28 mouse cellular contexts compared by ENCODE assay signal in the genomic region with DNA sequence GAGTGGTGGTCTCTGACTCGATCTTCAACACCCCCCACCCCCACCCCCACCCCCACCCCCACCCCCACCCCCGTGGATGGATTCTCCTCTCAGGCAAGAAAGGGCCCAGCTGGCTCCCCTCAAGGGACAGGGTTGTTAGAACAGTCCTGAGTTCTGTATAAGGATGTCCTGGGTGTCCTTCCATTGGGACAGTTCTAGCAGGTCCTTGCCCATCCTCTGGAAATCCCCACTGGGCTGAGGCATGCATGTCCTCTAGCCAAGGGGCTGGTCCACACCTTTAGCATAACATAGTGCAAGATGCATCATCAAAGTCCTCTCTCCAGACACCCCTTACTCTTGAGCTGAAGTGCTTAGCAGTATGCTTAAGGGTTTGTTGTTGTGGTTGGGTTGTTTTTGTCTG. TPM values are rescaled to one million over a fixed set of nuclear protein-coding genes. Genes with fewer than 3 reads are reported as not detected.
A peak's percentile ranks its signal among the peaks of the same experiment; 100 is the strongest.
DNase-seq lines count a peak whose midpoint lies in the region; ATAC-seq and TF ChIP-seq lines count a peak whose summit lies in the region.
"Had no signal": no experiment of that assay in that cellular context is flagged by ENCODE, and none has a peak within 500 bp of the region (broad histone marks: within the 10 kb centered on the region; RNA-seq: fewer than 3 reads in every experiment).

No protein-coding gene starts in this region.

- peak; percentile 21 for DNase-seq in hindbrain, embryonic 11.5 days (ENCODE audit: low spot score)
- DNase-seq in neural tube, embryonic 10.5 days (ENCODE audit: extremely low spot score, low spot score), result peak; percentile 27
- DNase-seq: adrenal gland, adult 8-10 months; adrenal gland, postnatal 25 days; B cell, adult 2 months; cerebellum, adult 11-12 months; cerebellum, adult 8-10 months; cerebellum, postnatal 10 days; cerebellum, postnatal 36 days; embryo, embryonic 11 days; gastrocnemius, postnatal 36 days; heart, postnatal 10 days; heart, postnatal 36 days had no signal

- no peak overlapping the region for H3K4me2 ChIP-seq in hindbrain, embryonic 11.5 days (replicated peaks; ENCODE audit: low read depth, low read length)
- H3K4me2 ChIP-seq in hindbrain, embryonic 12.5 days (replicated peaks), result no peak overlapping the region
- H3K4me2 ChIP-seq in neural tube, embryonic 15.5 days, result no peak overlapping the region
- H3K4me2 ChIP-seq: embryonic facial prominence, embryonic 13.5 days; forebrain, embryonic 12.5 days; forebrain, embryonic 15.5 days; heart, embryonic 12.5 days; heart, embryonic 15.5 days; hindbrain, embryonic 15.5 days had no signal

- TF ChIP-seq CTCF in small intestine, adult 2 months (IDR thresholded peaks at IDR 0.05; ENCODE audit: extremely low read depth, insufficient read length, insufficient replicate concordance, low read depth, low read length), result no peak

- H3K4me1 ChIP-seq in hindbrain, embryonic 11.5 days (replicated peaks; ENCODE audit: control insufficient read depth, insufficient read depth, low read length), result peaks cover 2% of the 10 kb centered on the region; the same call in 1 of the 2 replicates
- H3K4me1 ChIP-seq in hindbrain, embryonic 12.5 days, result peaks cover 8% of the 10 kb centered on the region
- peaks cover 20% of the 10 kb centered on the region for H3K4me1 ChIP-seq in neural tube, embryonic 15.5 days
- H3K4me1 ChIP-seq in small intestine, adult 2 months (ENCODE audit: control insufficient read depth, insufficient read depth, insufficient read length, low read length), result peaks cover 21% of the 10 kb centered on the region; the same call in 1 of the 2 replicates

- TF ChIP-seq POLR2A in small intestine, adult 2 months (IDR thresholded peaks at IDR 0.05; ENCODE audit: low read depth, low read length), result no peak

- H3K27ac ChIP-seq in hindbrain, embryonic 11.5 days (ENCODE audit: low read depth, low read length), result no peak overlapping the region
- H3K27ac ChIP-seq in hindbrain, embryonic 12.5 days, result no peak overlapping the region
- no peak overlapping the region for H3K27ac ChIP-seq in neural tube, embryonic 15.5 days (replicated peaks)
- peak overlapping the region; percentile 37 for H3K27ac ChIP-seq in small intestine, adult 2 months (ENCODE audit: insufficient read depth, low read depth, low read length)
- H3K27ac ChIP-seq: embryonic facial prominence, embryonic 10.5 days; embryonic facial prominence, embryonic 13.5 days; forebrain, embryonic 12.5 days; forebrain, embryonic 15.5 days; heart, embryonic 15.5 days; hindbrain, embryonic 10.5 days; hindbrain, embryonic 15.5 days had no signal

- no peak overlapping the region for H3K9ac ChIP-seq in hindbrain, embryonic 11.5 days (ENCODE audit: low read depth, low read length)
- no peak overlapping the region for H3K9ac ChIP-seq in hindbrain, embryonic 12.5 days
- no peak overlapping the region for H3K9ac ChIP-seq in neural tube, embryonic 15.5 days (replicated peaks)
- H3K9ac ChIP-seq: embryonic facial prominence, embryonic 13.5 days; forebrain, embryonic 12.5 days; forebrain, embryonic 15.5 days; heart, embryonic 12.5 days; heart, embryonic 15.5 days; hindbrain, embryonic 15.5 days had no signal

- H3K4me3 ChIP-seq in hindbrain, embryonic 11.5 days (ENCODE audit: low read depth, low read length), result no peak overlapping the region
- no peak overlapping the region for H3K4me3 ChIP-seq in hindbrain, embryonic 12.5 days
- no peak overlapping the region for H3K4me3 ChIP-seq in neural tube, embryonic 15.5 days (replicated peaks)
- H3K4me3 ChIP-seq in small intestine, adult 2 months (ENCODE audit: low read depth, low read length), result no peak overlapping the region
- H3K4me3 ChIP-seq: embryonic facial prominence, embryonic 10.5 days; embryonic facial prominence, embryonic 13.5 days; erythroblast, embryonic 14.5 days; forebrain, embryonic 12.5 days; forebrain, embryonic 15.5 days; heart, embryonic 12.5 days; heart, embryonic 15.5 days; hindbrain, embryonic 10.5 days; hindbrain, embryonic 15.5 days had no signal

- no peaks in the 10 kb centered on the region for H3K9me3 ChIP-seq in hindbrain, embryonic 11.5 days (ENCODE audit: control insufficient read depth, low read length)
- H3K9me3 ChIP-seq in hindbrain, embryonic 12.5 days (replicated peaks), result no peaks in the 10 kb centered on the region
- H3K9me3 ChIP-seq in neural tube, embryonic 15.5 days (replicated peaks), result no peaks in the 10 kb centered on the region
- H3K9me3 ChIP-seq: embryonic facial prominence, embryonic 10.5 days; embryonic facial prominence, embryonic 13.5 days; forebrain, embryonic 12.5 days; forebrain, embryonic 15.5 days; heart, embryonic 12.5 days; heart, embryonic 15.5 days; hindbrain, embryonic 10.5 days; hindbrain, embryonic 15.5 days had no signal

- peaks cover 100% of the 10 kb centered on the region for H3K27me3 ChIP-seq in hindbrain, embryonic 11.5 days (ENCODE audit: control insufficient read depth, insufficient read depth, low read length)
- H3K27me3 ChIP-seq in hindbrain, embryonic 12.5 days, result peaks cover 100% of the 10 kb centered on the region
- H3K27me3 ChIP-seq in neural tube, embryonic 15.5 days (replicated peaks), result peaks cover 99% of the 10 kb centered on the region
- H3K27me3 ChIP-seq in small intestine, adult 2 months (ENCODE audit: control insufficient read depth, insufficient read depth, low read length), result no peaks in the 10 kb centered on the region

- WGBS in hindbrain, embryonic 11.5 days, result 4% methylated on average over 2 of the region's 2 CpGs
- 0% methylated on average over 2 of the region's 2 CpGs for WGBS in hindbrain, embryonic 12.5 days
- WGBS in neural tube, embryonic 15.5 days, result 6% methylated on average over 2 of the region's 2 CpGs
- 0% methylated on average over 2 of the region's 2 CpGs for WGBS in small intestine, adult 2 months

- H3K36me3 ChIP-seq in hindbrain, embryonic 11.5 days (ENCODE audit: control insufficient read depth, insufficient read depth, low read length), result no peaks in the 10 kb centered on the region
- H3K36me3 ChIP-seq in hindbrain, embryonic 12.5 days, result no peaks in the 10 kb centered on the region
- H3K36me3 ChIP-seq in neural tube, embryonic 15.5 days, result no peaks in the 10 kb centered on the region
- peaks cover 2% of the 10 kb centered on the region; the same call in 1 of the 2 replicates for H3K36me3 ChIP-seq in small intestine, adult 2 months (ENCODE audit: control insufficient read depth, insufficient read depth, low read length)
- H3K36me3 ChIP-seq: embryonic facial prominence, embryonic 10.5 days; embryonic facial prominence, embryonic 13.5 days; forebrain, embryonic 12.5 days; forebrain, embryonic 15.5 days; heart, embryonic 12.5 days; heart, embryonic 15.5 days; hindbrain, embryonic 10.5 days; hindbrain, embryonic 15.5 days had no signal

- no peak for ATAC-seq in hindbrain, embryonic 11.5 days (ENCODE audit: low FRiP score)
- no peak for ATAC-seq in hindbrain, embryonic 12.5 days (ENCODE audit: low FRiP score)
- no peak for ATAC-seq in neural tube, embryonic 15.5 days (ENCODE audit: low FRiP score)
- no peak for ATAC-seq in activated CD4-positive, CD25-positive, alpha-beta regulatory T cell, adult 4 months
- ATAC-seq: forebrain, embryonic 15.5 days had no signal

RNA-seq across cellular contexts. Expression of a gene that starts 2.7 kb away (rescaled TPM):
- polyA plus RNA-seq in hindbrain, embryonic 11.5 days (2014; fragmentation: Nextera tagmentation; extraction: Ambion mirVana), result not detected in 2 replicates
- not detected in 2 replicates for polyA plus RNA-seq in hindbrain, embryonic 12.5 days (2016; fragmentation: Nextera tagmentation; extraction: Ambion mirVana)
- polyA plus RNA-seq in neural tube, embryonic 15.5 days (2015; fragmentation: Nextera tagmentation; extraction: Ambion mirVana), result 3.1 TPM in 1 of 2 replicates, not detected in the other
- polyA plus RNA-seq in small intestine, adult 2 months (2012; rRNA removed), result 116 and 344 TPM in 2 replicates
- polyA plus RNA-seq in activated CD4-positive, CD25-positive, alpha-beta regulatory T cell, adult 4 months (2017; shearing (Covaris generic)), result not detected
- polyA plus RNA-seq: brain, embryonic 14.5 days; cortical plate, adult 2 months; embryonic facial prominence, embryonic 10.5 days; embryonic facial prominence, embryonic 13.5 days; forebrain, embryonic 12.5 days; forebrain, embryonic 15.5 days; heart, embryonic 12.5 days; heart, embryonic 15.5 days; hindbrain, embryonic 10.5 days; hindbrain, embryonic 15.5 days had no signal

RNA-seq across cellular contexts. Expression of a gene that starts 12.5 kb away (rescaled TPM):
- not detected in 2 replicates for polyA plus RNA-seq in hindbrain, embryonic 11.5 days (2014; fragmentation: Nextera tagmentation; extraction: Ambion mirVana)
- polyA plus RNA-seq in hindbrain, embryonic 12.5 days (2016; fragmentation: Nextera tagmentation; extraction: Ambion mirVana), result not detected in 2 replicates
- 0.24 TPM in 1 of 2 replicates, not detected in the other for polyA plus RNA-seq in neural tube, embryonic 15.5 days (2015; fragmentation: Nextera tagmentation; extraction: Ambion mirVana)
- 3.1 and 4.7 TPM in 2 replicates for polyA plus RNA-seq in small intestine, adult 2 months (2012; rRNA removed)
- polyA plus RNA-seq in activated CD4-positive, CD25-positive, alpha-beta regulatory T cell, adult 4 months (2017; shearing (Covaris generic)), result not detected
- polyA plus RNA-seq: brain, embryonic 14.5 days; cortical plate, adult 2 months; embryonic facial prominence, embryonic 10.5 days; embryonic facial prominence, embryonic 13.5 days; erythroblast, embryonic 14.5 days; forebrain, embryonic 12.5 days; forebrain, embryonic 15.5 days; heart, embryonic 12.5 days; heart, embryonic 15.5 days; hindbrain, embryonic 10.5 days; hindbrain, embryonic 15.5 days had no signal

RNA-seq across cellular contexts. Expression of a gene that starts 40.0 kb away (rescaled TPM):
- polyA plus RNA-seq in hindbrain, embryonic 11.5 days (2014; fragmentation: Nextera tagmentation; extraction: Ambion mirVana), result not detected in 2 replicates
- not detected in 2 replicates for polyA plus RNA-seq in hindbrain, embryonic 12.5 days (2016; fragmentation: Nextera tagmentation; extraction: Ambion mirVana)
- polyA plus RNA-seq in neural tube, embryonic 15.5 days (2015; fragmentation: Nextera tagmentation; extraction: Ambion mirVana), result not detected in 2 replicates
- 0.32 and 65.5 TPM in 2 replicates for polyA plus RNA-seq in small intestine, adult 2 months (2012; rRNA removed)
- polyA plus RNA-seq in activated CD4-positive, CD25-positive, alpha-beta regulatory T cell, adult 4 months (2017; shearing (Covaris generic)), result not detected
- polyA plus RNA-seq: brain, embryonic 14.5 days; cortical plate, adult 2 months; embryonic facial prominence, embryonic 10.5 days; embryonic facial prominence, embryonic 13.5 days; erythroblast, embryonic 14.5 days; forebrain, embryonic 12.5 days; forebrain, embryonic 15.5 days; heart, embryonic 12.5 days; heart, embryonic 15.5 days; hindbrain, embryonic 10.5 days; hindbrain, embryonic 15.5 days had no signal

Comparison
In these comparisons a context has a peak if more than half of its experiments do, and no peak if none do; other contexts are left out.
1. RNA of a gene that starts 2.7 kb away (polyA plus RNA-seq): 116 to 344 TPM in small intestine, adult 2 months; not detected in hindbrain, embryonic 11.5 days, not detected in hindbrain, embryonic 12.5 days, 3.1 TPM in neural tube, embryonic 15.5 days and not detected in activated CD4-positive, CD25-positive, alpha-beta regulatory T cell, adult 4 months; every median in the first group is over 10 times any median in the second.